Mouse (Mus musculus) neural tube, embryonic 10.5 days (tissue): Measurements from ENCODE around the gene Cbr1.

Experiments used
- DNase-seq: peaks from one replicate; pipeline ENCODE4 v3.0.0-alpha.2; 2017; ENCODE audit warnings: low spot score; ENCODE audit errors: extremely low spot score

Cbr1 gene

DNA sequence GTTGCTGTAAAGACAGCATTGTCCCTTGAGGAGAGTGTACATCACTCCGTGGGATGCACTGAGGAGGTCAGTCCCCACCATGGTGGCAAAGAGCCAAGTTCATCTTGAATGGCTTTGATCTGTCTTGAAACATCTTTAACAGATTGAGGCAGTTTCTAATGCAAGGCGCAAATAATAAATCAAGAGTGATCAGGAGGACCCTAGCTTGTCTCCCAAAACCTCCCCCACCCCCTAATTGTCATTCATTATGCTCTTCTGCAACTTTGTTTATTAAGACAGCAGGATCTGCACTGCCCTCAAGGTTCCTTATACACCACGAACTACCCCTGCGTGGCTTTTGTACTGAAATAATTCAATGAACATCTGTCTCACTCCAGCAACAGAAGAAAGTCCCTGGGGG is at the start of gene Cbr1:
Gene Cbr1, plus strand, starts transcription at position 301 of the 400 bp plus-strand sequence.
- DNase-seq: no peak

DNA sequence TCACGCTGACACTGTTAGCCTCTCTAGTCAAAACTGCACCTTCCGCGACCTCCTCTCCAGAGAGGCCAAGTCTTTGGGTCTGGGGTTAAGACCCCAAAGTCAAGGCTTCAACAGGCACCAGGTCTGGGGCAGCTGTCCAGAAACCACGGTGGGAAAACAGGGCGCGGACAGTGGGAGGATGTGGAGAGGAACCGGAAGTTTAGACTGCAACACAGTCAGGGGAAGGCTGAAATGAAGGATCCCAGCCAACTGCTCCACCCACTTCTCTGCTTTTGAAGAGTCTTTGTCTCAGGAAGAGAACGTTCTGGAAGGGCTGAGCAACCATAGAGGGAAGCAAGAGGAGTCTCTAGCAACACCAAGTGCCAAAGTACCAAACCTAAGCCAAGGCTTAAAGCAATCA is 48.0 kb upstream of the Cbr1 start:
- no peak for DNase-seq

DNA sequence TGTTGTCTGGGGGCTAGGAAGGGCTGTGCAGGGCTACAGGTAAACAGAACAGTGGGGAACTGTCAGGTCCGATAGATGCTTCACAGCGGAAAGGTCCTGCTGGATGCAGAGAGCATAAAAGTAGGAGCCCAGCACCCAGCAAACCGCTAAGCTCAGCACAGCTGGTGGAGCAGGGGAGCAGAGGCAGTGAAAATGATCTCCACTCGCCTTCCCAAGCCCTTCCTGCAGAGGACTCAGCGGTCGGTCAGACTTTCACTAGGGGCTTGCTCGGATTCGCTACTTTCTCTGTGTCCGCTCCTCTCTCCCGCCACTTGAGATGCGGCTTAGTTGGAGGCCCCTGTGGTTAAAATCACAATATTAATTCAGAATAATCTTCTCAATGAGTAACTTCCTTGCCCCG is 47.2 kb upstream of the Cbr1 start:
- DNase-seq: no peak

DNA sequence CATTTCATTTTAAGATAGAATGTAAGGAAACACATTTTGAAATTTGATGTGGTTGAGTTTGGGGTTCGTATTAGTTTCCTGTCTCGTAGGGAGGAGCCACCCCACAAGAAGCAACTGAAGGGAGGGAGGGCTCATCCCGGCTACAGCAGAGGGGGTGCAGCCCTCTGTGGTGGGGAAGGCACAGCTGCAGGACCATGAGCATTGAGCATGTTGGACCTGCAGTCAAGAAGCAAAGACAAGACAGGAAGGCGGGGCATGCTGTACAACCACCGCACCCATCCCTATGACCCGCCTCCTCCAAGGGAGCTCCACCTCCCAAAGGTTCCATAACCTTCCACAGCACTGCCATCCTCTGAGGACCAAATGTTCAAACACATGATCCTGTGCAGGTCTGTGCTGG is 33.3 kb upstream of the Cbr1 start:
- no peak for DNase-seq

DNA sequence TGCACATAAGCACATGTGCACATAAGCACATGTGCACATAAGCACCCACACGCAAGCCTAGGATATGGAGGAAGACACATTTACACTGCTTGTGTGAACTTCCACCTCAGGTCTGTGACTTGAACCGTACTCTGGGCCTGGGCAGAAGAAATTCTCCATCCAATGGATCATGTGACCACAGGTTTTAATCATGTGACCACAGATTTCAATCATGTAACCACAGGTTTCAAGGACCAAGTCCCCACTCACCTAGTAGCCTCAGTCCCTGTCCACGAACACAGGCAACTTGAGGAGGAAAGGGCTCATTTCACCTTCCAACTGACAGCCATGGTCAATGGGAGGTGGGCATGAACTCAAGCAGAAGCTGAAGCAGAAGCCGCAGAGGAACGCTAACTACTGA is 32.2 kb upstream of the Cbr1 start:
- no peak for DNase-seq

DNA sequence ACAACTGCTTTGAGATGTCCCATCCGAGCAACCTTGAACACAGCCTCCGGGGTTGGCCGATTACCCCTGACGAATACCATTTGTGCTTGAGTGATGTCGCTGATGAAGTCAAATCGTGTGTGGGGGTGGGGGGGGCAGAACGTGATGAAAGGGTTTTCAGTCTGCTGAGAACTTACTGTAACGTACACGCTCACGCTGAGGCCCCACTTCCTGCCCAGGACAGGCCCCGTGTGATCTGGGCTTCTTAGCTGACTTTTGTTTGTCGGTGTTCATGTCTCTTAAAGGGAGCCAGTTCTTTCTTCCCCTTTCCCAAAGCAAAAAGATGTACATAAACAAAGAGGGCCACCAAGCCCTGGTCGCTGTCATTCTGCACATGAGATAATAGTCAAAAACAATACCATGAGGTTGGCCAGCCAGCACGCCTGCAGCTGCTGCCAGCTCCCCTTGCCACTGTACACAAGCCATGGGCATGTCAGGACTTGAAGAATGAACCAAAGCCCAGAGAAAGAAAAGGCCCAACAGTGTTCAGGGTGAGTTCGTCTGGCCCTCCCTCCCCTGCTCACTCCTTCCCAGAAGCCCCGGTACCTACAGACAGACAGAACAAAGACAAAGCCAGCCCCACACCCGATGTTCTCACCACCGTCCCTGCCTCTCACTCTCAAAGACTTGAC is 31.0 kb upstream of the Cbr1 start:
- DNase-seq: no peak

DNA sequence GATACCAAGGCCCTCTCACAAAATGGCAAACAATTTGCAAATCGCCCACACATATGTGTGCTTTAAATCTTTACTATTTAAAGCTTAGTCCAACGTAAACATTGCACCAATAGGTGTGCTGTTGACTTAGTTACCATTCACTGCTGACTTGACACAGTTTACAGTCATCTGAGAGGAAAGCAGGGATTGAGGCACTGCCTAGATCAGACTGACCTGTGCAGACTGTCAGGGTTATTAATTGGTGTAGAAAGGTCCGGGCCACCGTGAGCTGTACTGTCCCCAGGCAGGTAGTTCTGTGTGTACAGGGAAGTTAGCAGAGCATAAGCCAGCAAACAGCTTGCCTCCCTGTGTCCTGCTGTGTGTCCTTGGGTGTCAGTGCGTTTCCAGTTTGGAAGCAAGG is 30.1 kb upstream of the Cbr1 start:
- no peak for DNase-seq

DNA sequence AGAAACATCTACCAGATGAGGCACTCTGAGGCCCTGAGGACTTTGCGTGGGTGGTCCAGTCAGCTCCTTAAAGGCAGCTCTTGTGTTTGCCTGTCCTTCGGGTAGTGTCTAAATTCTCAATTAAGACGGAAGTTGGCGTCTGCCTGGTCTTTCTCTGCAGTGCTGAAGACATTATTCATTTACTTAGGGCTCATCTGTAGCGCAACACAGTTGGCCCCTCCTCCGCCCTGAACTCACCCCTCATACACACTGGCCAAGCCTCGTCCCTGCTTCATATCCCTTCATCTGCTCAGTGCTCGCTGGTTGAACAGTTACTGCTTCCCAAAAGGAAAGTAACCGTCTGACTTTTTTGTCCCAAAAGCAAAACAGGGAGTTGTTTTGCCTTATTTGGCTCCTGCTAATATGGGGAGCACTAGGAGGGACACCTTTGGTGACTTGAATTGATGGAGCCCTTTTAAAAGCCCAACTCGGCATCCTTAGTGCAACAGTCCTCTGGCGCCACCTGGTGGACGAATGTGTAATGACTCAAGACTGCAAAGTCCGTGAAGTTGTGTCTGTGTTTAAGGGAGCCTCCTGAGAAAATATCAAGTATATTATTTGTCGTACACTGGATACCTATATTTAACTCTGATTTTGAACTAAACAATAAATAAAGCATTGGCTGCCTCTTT is 29.1 kb upstream of the Cbr1 start:
- peak; percentile 86 for DNase-seq

DNA sequence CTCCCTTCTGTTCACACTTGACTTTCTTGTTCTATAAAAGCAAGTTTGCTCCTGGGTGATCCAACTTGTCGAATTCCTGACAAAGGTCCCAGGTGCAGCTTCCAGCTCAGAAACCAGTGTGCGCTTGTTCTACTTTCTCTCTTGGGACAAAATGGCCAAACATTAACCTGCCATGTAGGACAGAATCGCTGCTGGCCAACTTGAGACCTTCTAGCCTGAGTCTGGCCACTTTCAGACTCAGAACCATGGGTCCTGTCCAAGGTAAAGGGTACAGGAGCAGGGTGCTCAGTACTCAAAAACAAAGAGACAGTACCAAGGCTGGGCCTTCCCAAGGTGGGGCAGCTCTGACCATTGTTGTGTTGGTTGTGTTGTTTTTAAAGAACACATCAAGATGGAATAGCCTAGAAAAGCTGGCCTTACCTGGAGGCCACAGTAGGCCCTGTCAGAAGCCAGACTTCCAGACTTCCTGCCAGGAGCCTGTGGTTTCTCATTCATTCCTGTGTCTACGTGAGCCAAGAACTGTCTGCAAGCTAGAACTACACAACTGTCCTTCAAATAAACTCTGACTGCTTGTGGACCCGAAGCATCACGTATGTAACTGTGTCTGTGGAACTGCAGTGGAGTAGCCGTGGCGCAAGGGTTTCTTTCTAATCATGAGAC is 27.2 kb upstream of the Cbr1 start:
- DNase-seq: no peak

DNA sequence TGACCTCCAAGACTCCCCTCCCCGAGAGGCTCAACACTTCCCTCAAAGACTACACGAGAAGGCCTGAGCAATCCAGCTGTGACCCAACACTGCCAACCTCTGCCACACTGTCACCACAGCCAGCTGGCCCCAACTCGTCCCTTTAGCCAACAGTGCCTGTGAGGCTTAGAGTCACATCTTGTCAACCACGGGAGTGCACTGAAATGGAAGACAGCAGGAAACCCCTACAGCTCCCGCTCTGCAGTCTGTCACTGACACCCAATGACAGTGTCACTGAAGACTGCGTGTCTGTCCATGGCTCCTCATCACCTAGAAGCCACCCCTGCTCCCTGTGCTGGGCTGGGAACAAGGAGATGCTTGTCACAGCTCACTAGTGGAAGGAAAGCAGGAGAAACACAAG is 24.5 kb upstream of the Cbr1 start:
- DNase-seq: no peak

DNA sequence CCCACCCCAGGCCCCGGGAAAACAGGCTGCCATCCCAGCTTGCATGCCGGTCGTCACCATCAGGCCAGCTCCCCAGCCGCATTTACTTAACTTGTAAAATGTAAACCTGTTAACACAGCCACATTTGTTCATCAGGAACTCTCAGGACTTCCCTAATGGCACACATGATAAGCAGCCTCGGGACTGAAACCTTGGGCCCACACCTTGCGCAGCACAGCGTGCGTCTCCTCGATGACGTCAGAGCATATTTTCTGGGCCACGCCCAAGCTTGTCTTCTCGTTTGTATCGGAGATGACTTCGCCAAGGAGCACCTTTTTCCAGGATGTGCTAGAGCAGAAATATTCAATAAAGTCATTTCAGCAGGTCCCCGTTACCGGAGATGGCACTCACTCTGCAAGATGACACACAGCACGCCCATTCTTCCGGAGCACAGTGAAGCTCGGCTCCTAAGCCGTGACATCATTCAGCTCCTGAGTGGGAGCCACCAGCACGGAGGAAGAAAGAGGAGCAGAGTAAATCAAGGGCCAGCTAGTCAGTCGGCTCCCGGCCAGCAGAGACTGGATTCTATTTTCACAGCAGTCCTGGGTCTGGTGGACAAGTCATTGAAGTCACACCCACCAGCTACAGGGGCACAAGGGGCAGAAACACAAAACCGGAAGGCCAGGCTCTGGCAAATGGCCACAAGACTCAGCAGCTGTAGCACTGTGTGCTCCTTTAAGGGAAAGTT is 20.5 kb upstream of the Cbr1 start:
- DNase-seq: no peak

DNA sequence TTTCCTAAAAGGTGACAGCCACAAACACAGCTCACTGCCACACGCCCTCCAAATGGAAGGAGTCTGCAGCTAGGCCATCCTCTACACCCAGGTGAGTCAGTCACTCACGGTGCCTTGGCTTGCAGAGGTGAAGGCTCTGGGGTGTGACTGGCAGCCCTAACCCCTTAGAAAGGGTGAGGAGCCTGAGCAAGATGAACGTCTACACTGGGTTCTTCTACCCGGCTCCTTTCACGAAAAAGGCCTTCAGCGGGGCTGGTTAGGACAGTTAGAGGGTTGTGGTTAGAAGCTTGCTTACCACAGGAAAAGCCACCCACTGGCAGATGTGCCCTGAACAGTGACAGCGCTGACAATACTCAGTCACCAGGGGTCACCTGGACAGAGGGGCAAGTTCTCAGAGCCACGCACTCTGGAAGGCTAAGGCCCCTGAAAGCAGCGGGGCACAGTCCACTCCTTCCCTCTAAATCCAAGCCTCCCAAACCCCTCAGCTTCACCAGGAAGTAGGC is 19.9 kb upstream of the Cbr1 start:
- DNase-seq: no peak

DNA sequence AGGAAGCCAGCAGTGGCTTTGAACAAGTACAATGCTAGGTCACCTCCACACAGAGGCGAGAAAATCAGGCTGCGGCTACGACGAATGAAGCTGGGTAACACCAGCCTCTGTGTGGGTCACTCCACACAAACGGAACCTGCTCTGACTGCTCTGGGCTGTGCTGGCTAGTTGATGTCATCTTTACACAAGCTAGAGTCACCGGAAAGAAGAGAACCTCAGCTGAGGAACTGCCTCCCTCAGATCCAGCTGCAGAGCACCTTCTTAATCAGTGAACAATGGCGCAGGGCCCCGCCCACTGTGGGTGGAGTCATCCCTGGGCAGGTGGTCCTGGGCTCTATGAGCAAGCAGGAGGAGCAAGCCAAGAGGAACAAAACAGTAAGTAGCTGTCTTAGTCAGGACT is 19.3 kb upstream of the Cbr1 start:
- DNase-seq: no peak

DNA sequence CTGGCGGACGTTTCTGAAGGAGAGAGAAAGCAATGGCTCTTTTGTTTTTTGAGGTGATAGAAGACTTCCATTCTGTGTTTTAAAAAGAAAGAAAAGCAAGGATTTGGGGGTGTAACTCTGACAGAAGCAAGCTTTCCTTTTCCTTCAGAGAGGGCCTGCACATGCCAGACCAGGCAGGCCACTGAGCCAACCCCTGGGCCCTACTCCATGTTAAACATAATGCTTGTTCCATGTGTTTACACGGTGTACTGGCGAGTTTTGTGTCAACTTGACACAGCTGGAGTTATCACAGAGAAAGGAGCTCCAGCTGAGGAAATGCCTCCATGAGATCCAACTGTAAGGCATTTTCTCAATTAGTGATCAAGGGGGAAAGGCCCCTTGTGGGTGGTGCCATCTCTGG is 17.4 kb upstream of the Cbr1 start:
- DNase-seq: no peak

DNA sequence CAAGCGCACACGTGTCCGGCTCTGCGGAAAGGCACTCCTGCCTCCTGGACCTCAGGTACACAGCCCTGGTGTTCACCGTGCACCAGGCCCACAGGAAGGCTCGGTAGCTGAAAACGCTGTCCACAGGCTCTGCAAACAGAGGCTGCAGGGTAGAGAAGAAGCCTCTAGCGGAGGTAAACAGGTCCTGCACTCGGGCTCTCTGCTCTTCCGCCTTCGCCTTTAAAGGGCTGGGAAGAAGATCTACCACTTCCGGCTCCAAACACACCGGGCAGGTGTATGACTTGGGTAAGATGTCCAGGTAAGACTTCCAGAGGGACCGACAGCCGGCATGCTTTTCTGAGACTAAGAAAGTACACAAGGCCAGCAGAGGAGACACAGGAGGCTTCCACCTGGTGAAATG is 14.7 kb upstream of the Cbr1 start:
- DNase-seq: no peak

DNA sequence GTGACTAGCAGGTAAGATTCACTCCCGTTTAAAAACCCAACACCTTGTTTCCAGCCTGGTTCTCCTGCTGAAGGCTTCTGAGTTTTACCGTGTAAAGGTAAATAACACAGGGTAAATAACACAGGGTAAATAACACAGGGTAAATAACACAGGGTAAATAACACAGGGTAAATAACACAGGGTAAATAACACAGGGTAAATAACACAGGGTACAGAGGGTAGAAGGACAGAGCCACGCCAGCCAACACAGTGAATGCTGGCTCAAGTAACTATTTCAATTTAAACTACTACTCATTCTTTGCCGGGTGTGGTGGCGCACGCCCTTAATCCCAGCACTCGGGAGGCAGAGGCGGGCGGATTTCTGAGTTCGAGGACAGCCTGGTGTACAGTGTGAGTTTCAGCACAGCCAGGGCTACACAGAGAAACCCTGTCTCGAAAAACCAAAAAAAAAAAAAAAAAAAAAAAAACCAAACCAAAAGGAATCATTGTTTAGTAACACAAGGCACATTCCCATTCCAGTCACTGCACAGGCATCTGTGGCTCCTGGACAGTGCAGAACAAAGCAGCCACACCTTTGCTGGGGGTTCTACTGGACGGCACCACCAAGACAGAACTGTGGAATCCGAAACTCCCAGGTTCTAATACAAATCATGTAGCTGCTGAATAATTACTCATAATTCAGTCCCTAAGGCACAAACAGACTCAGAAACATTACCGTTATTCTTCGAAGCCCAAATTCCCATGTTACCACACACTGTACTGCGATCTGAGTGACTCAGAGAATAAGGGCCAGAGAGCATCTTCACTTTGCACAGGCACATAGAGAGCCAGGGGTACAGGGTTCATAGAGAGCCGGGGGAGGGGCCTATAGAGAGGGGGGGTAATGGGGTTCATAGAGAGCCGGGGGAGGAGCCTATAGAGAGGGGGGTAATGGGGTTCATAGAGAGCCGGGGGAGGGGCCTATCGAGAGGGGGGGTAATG is 13.9 kb upstream of the Cbr1 start:
- no peak for DNase-seq

DNA sequence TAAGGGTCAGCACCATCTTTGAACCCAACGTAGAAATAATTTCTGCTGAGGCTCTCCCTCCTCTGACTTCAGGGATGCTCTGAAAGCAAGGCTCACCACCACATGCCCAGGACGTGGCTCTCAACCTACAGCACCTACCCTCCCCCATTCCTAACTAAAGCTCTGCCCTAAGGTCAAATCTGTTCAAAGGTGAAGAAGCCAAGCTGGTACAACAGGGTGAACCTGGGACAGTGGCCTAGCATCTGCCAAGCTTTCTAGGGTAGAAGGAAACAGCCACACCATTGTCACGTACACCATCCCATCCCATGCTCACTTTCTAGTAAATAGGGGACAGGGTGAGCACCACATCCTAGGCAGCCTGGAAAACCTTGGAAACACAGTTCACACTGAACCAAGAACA is 12.9 kb upstream of the Cbr1 start:
- no peak for DNase-seq

DNA sequence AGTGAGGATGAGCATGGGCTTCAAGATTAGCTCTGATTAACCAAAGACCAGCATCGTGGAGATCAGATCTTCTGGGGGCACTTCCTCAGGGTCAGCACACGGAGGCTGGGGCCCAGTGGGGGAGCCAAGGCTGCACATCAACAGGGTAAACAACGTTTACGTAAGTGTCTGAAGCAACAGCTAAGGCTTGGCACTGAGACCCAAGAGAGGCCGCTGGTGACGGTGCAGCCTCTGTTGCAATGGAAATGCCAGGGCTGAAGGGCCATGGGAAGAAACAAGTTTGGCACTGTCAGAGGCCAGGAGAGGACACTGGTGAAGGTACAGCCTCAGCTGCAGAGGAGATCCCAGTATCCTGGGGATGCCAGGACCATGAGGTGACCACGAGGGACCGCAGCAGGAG is 12.2 kb upstream of the Cbr1 start:
- no peak for DNase-seq

DNA sequence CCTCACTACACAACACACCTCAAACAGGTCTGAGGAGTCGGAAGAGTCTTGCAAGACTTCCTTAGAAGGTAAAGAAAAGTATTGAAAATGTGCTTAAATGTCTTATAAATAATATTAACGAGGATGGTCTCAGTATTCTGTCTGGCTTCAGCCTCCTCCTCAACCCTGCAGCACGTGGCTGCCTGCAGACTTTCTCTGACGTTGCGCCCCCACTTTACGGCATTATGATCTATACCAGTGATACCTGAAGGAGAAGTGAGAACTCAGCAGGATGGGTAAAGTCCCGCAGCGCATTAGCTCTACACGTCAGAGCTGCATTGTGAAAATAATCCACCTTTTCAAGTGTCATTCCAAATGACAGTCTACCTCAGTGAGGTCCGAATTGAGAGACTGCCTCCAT is 11.2 kb upstream of the Cbr1 start:
- DNase-seq: no peak

DNA sequence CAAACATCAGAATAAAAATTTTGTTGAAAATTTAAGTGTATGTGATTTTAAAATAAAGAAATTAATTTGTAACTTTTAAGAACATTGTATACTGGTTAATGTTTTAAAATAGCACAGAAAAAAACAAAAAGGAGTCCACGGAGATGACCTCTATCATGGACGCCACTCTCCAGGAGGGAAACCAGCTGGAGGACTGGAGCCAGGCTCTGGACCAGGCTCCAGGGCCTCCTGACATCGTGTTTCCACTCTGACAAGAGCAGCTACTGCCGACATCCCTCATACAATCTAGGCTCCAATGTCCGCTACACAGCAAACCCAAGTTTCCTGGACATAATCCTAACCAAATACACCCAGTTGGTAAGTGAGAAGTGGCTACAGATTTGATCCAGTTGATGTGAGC is 9.9 kb upstream of the Cbr1 start:
- DNase-seq: no peak

DNA sequence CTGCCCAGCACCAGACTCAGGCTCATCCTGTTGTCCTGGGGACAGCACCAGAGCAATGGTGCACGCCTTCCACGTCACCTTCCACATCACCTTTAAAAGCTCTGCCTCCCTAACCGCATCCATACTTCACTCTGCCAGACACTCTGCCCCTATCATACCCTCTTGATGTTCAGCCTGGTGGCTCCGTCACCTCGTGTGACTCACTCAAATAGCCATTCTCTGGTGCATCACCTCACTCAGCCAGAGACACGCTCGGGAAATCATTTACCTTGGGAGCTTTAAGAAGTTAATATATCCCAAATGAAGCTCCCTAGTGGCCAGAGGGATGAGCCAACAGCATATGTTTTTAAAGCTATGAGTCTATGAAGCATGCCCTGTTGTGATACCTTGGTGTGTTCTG is 8.8 kb upstream of the Cbr1 start:
- no peak for DNase-seq
